Mouse (Mus musculus): ENCODE results near the gene Zfp597. TPM values are rescaled to one million over a fixed set of nuclear protein-coding genes. Genes with fewer than 3 reads are reported as not detected.
"Not testable (repeated sequence)": the region's sequence is repeated elsewhere in the genome, so short reads cannot be mapped to it uniquely, and the experiment has no call there.

Zfp597 gene
- polyA plus RNA-seq, 1 experiment, result 14.3 TPM

DNA sequence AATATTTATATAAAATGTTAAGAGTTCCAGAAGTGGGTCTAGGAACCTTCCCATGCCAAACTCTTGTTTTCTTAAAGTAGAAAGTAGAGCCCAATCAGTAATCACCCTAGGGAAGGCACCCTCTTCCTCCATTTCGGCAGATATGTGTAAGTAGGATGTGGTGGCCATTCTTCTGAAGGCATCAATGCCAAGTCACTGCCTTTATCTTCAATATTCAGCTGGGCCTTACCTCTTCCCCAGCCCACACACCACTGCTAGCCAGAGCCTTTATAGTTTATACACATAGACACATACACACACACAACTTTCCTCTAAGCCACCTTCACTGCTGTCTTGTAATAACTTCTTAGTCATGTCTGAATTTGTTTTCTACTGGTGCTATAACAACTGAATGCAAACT lies 28.6 kb downstream of the Zfp597 start:
- H3K27me3 ChIP-seq (ENCODE audit: control insufficient read depth, insufficient read depth, low read length), result no peaks in the 10 kb centered on the region
- no peaks in the 10 kb centered on the region for H3K4me1 ChIP-seq (ENCODE audit: control insufficient read depth, insufficient read depth, low read length)
- no peaks in the 10 kb centered on the region for H3K36me3 ChIP-seq (ENCODE audit: control insufficient read depth, insufficient read depth, low read length)
- H3K27ac ChIP-seq (ENCODE audit: control insufficient read depth, insufficient read depth, low read depth, low read length), result no peak overlapping the region
- H3K4me3 ChIP-seq (ENCODE audit: control insufficient read depth, low read depth, low read length), result no peak overlapping the region
- TF ChIP-seq CTCF (IDR thresholded peaks at IDR 0.05; ENCODE audit: control insufficient read depth, insufficient read depth, insufficient replicate concordance, low read depth, low read length), result no peak
- TF ChIP-seq POLR2A (IDR thresholded peaks at IDR 0.05; ENCODE audit: control insufficient read depth, low read depth, low read length), result no peak

DNA sequence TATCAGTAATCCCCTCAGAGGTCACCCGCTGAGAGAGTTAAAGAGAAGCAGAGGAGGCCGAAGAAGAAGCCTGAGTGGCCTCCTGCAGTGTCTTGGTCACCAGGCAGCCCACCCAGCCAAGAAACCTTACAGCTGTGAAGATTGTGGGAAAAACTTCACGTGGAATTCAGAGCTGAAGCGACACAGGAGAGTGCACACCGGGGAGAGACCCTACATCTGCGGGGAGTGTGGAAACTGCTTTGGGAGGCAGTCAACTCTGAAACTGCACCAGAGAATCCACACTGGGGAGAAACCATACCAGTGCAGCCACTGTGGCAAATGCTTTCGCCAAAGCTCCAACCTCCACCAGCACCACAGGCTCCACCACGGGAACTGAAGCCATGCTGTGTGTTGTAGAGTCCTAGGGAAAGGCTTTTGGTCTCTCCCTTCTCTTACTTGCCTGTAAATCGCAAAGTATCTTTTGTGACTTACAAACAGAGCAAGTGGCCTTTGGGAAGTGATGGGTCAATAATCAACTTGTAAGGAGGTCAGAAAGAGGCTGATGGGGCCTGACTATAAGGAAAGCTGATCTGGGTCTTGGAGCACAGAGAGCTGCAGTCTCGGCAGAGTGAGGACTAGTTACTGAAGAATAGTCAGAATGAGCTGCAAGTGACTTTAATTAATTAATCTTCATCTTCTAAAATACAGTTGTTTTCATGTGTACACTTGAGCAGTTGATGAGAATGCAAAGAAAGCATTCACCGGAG lies 29.8 kb downstream of the Zfp597 start:
- Histone ChIP-seq H3K36me3 (ENCODE audit: control insufficient read depth, insufficient read depth, low read length) (no peaks in the 10 kb centered on the region; the same call in 1 of the 2 replicates), H3K4me1 (ENCODE audit: control insufficient read depth, insufficient read depth, low read length) (no peaks in the 10 kb centered on the region), H3K4me3 (ENCODE audit: control insufficient read depth, low read depth, low read length) (no peak overlapping the region), H3K27me3 (ENCODE audit: control insufficient read depth, insufficient read depth, low read length) (no peaks in the 10 kb centered on the region), H3K27ac (ENCODE audit: control insufficient read depth, insufficient read depth, low read depth, low read length) (no peak overlapping the region)
- no peak for TF ChIP-seq CTCF (IDR thresholded peaks at IDR 0.05; ENCODE audit: control insufficient read depth, insufficient read depth, insufficient replicate concordance, low read depth, low read length)
- no peak for TF ChIP-seq POLR2A (IDR thresholded peaks at IDR 0.05; ENCODE audit: control insufficient read depth, low read depth, low read length)

DNA sequence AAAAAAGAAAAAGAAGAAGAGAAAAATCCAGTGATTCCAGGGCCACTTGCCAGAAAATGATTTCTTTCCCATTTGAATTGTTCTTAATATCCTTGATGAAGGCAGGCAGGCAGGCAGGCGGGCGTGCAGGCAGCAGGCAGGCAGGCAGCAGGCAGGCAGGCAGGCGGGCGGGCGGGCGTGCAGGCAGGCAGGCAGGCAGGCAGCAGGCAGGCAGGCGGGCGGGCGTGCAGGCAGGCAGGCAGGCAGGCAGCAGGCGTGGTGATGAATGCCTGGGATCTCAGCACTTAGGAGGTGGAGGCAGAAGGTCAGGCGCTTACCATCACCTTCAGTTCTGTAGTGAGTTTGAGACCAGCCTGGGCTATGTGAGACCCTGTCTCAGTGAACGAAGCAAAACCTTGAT lies 31.8 kb downstream of the Zfp597 start:
- TF ChIP-seq CTCF (IDR thresholded peaks at IDR 0.05; ENCODE audit: control insufficient read depth, insufficient read depth, insufficient replicate concordance, low read depth, low read length) (no peak), POLR2A (IDR thresholded peaks at IDR 0.05; ENCODE audit: control insufficient read depth, low read depth, low read length) (no peak)
- H3K27ac ChIP-seq (ENCODE audit: control insufficient read depth, insufficient read depth, low read depth, low read length), result no peak overlapping the region
- H3K27me3 ChIP-seq (ENCODE audit: control insufficient read depth, insufficient read depth, low read length), result no peaks in the 10 kb centered on the region
- H3K4me3 ChIP-seq (ENCODE audit: control insufficient read depth, low read depth, low read length), result no peak overlapping the region
- H3K4me1 ChIP-seq (ENCODE audit: control insufficient read depth, insufficient read depth, low read length), result no peaks in the 10 kb centered on the region; the same call in 1 of the 2 replicates
- no peaks in the 10 kb centered on the region; the same call in 1 of the 2 replicates for H3K36me3 ChIP-seq (ENCODE audit: control insufficient read depth, insufficient read depth, low read length)

DNA sequence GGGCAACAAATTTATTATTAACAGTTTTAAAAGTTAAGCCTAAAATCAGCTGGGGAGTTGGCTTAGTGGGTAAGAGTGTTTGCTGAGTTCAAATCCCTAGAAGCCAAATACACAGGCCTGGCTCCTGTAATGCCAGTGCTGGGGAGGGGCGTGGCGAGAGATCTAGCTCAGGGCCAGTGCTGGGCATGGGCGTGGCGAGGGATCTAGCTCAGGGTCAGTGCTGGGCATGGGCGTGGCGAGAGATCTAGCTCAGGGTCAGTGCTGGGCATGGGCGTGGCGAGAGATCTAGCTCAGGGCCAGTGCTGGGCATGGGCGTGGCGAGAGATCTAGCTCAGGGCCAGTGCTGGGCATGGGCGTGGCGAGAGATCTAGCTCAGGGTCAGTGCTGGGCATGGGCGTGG lies 33.1 kb downstream of the Zfp597 start:
- H3K4me1 ChIP-seq (ENCODE audit: control insufficient read depth, insufficient read depth, low read length); H3K27me3 ChIP-seq (ENCODE audit: control insufficient read depth, insufficient read depth, low read length); H3K4me3 ChIP-seq (ENCODE audit: control insufficient read depth, low read depth, low read length); H3K36me3 ChIP-seq (ENCODE audit: control insufficient read depth, insufficient read depth, low read length); H3K27ac ChIP-seq (ENCODE audit: control insufficient read depth, insufficient read depth, low read depth, low read length): not testable (repeated sequence)

DNA sequence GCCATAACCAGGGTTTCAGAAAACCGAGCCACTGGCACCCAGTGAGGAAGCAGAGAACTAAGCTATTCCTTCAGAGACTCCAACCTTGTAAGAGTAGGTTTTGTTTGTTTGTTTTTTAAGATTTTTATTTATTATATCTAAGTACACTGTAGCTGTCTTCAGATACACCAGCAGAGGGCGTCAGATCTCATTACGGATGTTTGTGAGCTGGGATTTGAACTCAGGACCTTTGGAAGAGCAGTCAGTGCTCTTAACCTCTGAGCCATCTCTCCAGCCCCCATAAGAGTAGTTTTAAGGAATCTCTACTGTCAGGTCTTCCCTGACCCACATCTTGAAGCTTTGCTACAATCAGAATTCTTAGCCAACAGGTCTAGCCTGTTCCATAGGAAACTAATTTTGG lies 35.9 kb downstream of the Zfp597 start:
- no peak for TF ChIP-seq CTCF (IDR thresholded peaks at IDR 0.05; ENCODE audit: control insufficient read depth, insufficient read depth, insufficient replicate concordance, low read depth, low read length)
- TF ChIP-seq POLR2A (IDR thresholded peaks at IDR 0.05; ENCODE audit: control insufficient read depth, low read depth, low read length), result no peak

DNA sequence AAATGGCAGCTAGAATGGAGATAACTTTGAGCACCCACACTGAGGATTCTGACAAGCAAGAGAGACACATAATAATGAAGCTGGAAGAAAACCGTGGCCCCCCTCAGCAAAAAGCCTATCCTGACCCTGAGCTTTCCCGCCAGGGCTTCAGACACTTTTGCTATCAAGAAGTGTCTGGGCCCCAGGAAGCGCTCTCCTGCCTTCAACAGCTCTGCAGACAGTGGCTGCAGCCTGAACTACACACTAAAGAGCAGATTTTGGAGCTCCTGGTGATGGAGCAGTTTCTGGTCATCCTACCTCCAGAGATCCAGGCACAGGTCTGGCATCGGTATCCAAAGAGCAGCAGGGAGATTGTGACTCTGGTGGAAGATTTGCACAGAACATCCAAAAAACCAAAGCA lies 36.5 kb downstream of the Zfp597 start:
- no peaks in the 10 kb centered on the region for H3K27me3 ChIP-seq (ENCODE audit: control insufficient read depth, insufficient read depth, low read length)
- peak overlapping the region; percentile 2; the same call in 1 of the 2 replicates for H3K4me3 ChIP-seq (ENCODE audit: control insufficient read depth, low read depth, low read length)
- H3K4me1 ChIP-seq (ENCODE audit: control insufficient read depth, insufficient read depth, low read length), result peaks cover 4% of the 10 kb centered on the region
- TF ChIP-seq CTCF (IDR thresholded peaks at IDR 0.05; ENCODE audit: control insufficient read depth, insufficient read depth, insufficient replicate concordance, low read depth, low read length) (no peak), POLR2A (IDR thresholded peaks at IDR 0.05; ENCODE audit: control insufficient read depth, low read depth, low read length) (no peak)
- H3K27ac ChIP-seq (ENCODE audit: control insufficient read depth, insufficient read depth, low read depth, low read length), result no peak overlapping the region
- no peaks in the 10 kb centered on the region; the same call in 1 of the 2 replicates for H3K36me3 ChIP-seq (ENCODE audit: control insufficient read depth, insufficient read depth, low read length)

More for the DNA sequence above, 35.9 kb downstream of the Zfp597 start:
- H3K4me1 ChIP-seq (ENCODE audit: control insufficient read depth, insufficient read depth, low read length), result peaks cover 3% of the 10 kb centered on the region
- H3K27me3 ChIP-seq (ENCODE audit: control insufficient read depth, insufficient read depth, low read length), result no peaks in the 10 kb centered on the region
- H3K27ac ChIP-seq (ENCODE audit: control insufficient read depth, insufficient read depth, low read depth, low read length), result no peak overlapping the region
- no peak overlapping the region for H3K4me3 ChIP-seq (ENCODE audit: control insufficient read depth, low read depth, low read length)
- no peaks in the 10 kb centered on the region; the same call in 1 of the 2 replicates for H3K36me3 ChIP-seq (ENCODE audit: control insufficient read depth, insufficient read depth, low read length)

DNA sequence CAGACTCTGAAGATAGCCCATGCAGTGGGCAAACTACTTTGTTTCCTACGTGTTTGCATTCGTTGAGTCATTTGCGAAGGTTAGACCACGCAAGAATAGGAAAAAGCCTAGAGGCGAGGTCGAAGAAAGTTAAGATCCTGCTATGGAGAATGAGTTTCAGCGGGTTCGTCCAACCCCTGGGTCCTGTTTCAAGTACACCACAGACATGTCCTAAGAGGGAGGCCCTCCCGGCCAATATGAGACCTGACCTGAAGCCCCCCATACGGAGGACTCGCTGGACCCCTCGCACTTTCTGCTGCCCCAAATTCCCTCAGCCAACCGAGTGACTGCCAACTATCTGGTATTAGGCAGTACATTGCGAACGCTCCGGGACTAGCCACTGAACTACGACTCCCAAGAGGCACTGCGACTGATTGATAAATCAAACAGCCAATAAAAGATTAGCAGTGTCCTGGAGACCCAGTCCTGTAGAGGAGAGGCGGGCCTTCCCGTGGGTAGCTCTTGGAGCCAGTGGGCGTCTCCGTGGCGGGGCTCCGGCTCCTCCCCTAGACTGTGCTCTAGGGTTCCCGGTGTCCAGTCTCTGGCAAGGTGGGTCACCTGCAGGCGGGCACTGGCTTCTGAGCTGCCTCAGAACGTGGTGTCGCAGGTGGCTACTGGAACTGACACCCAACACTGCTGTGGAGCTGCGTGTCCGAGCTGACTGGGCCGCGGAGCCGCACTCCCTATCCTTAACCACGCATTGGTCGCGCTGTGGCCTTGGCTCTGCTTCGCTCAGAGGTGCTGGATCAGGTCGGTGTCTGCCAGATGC lies 37.4 kb downstream of the Zfp597 start, which contains the start of gene Zfp174:
TSS of gene Zfp174 (plus strand) at position 558 of the 808 bp plus-strand sequence.
- Histone ChIP-seq H3K4me3 (ENCODE audit: control insufficient read depth, low read depth, low read length) (peak within 1 kb of the TSS; percentile 95), H3K36me3 (ENCODE audit: control insufficient read depth, insufficient read depth, low read length) (no peaks in the 10 kb centered on the region; the same call in 1 of the 2 replicates), H3K27ac (ENCODE audit: control insufficient read depth, insufficient read depth, low read depth, low read length) (peak within 1 kb of the TSS; percentile 71), H3K4me1 (ENCODE audit: control insufficient read depth, insufficient read depth, low read length) (peaks cover 5% of the 10 kb centered on the region), H3K27me3 (ENCODE audit: control insufficient read depth, insufficient read depth, low read length) (no peaks in the 10 kb centered on the region)
- TF ChIP-seq POLR2A (IDR thresholded peaks at IDR 0.05; ENCODE audit: control insufficient read depth, low read depth, low read length) (peak; percentile 80), CTCF (IDR thresholded peaks at IDR 0.05; ENCODE audit: control insufficient read depth, insufficient read depth, insufficient replicate concordance, low read depth, low read length) (no peak)

Measured in testis, adult 2 months (tissue).